Mouse (Mus musculus) cortical plate, adult 2 months (tissue): ENCODE data around the gene Pdf.

Experiments used
- CTCF ChIP-seq: fragments of 200-500 bp; IDR thresholded peaks from 2 replicates; pipeline ENCODE4 v1.5.1; 2011; ENCODE audit warnings: mild to moderate bottlenecking, control low read depth, low read length; ENCODE audit not compliant: insufficient read depth; ENCODE audit errors: extremely low read depth
- POLR2A ChIP-seq: fragments of 200-500 bp; IDR thresholded peaks from 2 replicates; pipeline ENCODE4 v1.6.1; 2011; ENCODE audit warnings: mild to moderate bottlenecking, low read length, control low read depth; ENCODE audit not compliant: insufficient read depth; ENCODE audit errors: extremely low read depth

DNA sequence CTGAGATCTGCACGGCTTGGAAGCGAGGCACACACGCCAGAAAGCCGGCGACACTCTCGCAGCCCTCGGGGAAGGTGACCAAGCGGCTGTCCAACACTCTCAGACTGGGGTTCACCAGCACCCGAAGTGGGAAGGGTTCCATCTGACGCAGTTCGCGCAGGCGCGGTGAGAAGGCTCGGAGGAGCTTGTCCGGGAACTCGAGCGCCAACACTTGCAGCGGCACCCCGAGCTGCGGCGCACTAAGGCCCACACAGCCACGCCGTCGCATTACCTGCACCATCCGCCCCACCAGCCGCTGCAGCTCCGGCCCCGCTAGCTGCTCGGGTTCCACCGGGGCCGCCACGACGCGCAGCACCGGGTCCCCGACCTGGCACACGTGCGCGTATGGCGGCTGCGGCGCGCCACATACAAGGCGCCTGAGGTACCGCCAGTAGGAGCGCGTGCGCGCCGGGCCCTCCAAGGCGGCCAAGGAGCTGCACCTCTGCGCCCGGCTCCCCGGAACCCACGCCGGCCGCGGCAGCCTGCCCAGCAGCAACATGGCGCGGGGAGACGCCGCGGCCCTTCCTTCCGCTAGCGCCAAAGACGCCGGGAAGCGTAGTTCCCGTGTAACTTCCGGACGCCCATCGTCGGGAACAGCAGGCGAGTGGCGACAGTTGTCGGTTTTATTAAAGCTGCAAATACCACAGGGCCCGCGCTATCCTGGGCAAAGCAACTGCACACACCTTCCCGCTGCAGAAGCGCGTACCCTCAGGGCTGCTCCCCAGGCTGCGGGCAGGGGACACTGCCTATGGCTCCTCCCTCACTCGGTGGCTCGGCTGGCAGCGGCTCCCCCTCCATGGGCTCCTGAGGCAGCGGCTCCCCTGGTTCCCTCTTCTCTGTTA is at the start of gene Pdf:
- TF ChIP-seq POLR2A (peak; percentile 67), CTCF (no peak)
